Mouse (Mus musculus) lung, embryonic 16.5 days (tissue): ENCODE data around the gene Itsn1. TPM values are rescaled to one million over a fixed set of nuclear protein-coding genes. Genes with fewer than 3 reads are reported as not detected.

Experiments used
- ATAC-seq: fragments of 200-750 bp; cut with Nextera tagmentation; 2 replicates; pipeline ENCODE4 v1.8.0; 2017; ENCODE audit warnings: low read depth, mild to moderate bottlenecking, moderate library complexity
- H3K27ac ChIP-seq: fragments of 300-500 bp; sonication (generic); 2 replicates; pipeline ENCODE4 v1.5.1; 2014; ENCODE audit warnings: mild to moderate bottlenecking, control low read depth, low read length
- H3K27me3 ChIP-seq: fragments of 300-500 bp; sonication (generic); 2 replicates; pipeline ENCODE4 v1.6.1; 2014; ENCODE audit warnings: low read depth, low read length, mixed read lengths; ENCODE audit not compliant: control insufficient read depth, insufficient read depth
- H3K36me3 ChIP-seq: fragments of 300-500 bp; sonication (generic); 2 replicates; pipeline ENCODE4 v1.6.1; 2014; ENCODE audit warnings: low read length; ENCODE audit not compliant: control insufficient read depth, insufficient read depth
- H3K4me1 ChIP-seq: fragments of 300-500 bp; sonication (generic); replicated peaks from 2 replicates; pipeline ENCODE4 v1.6.1; 2014; ENCODE audit warnings: low read length, mixed read lengths; ENCODE audit not compliant: control insufficient read depth, insufficient read depth
- H3K4me2 ChIP-seq: fragments of 300-500 bp; sonication (generic); 2 replicates; pipeline ENCODE4 v1.6.1; 2014; ENCODE audit warnings: low read depth, low read length, control low read depth
- H3K4me3 ChIP-seq: fragments of 300-500 bp; sonication (generic); 2 replicates; pipeline ENCODE4 v1.5.1; 2014; ENCODE audit warnings: mild to moderate bottlenecking, low read length, control low read depth
- H3K9ac ChIP-seq: fragments of 300-500 bp; sonication (generic); 2 replicates; pipeline ENCODE4 v1.6.1; 2014; ENCODE audit warnings: low read length, control low read depth
- H3K9me3 ChIP-seq: fragments of 300-500 bp; sonication (generic); 2 replicates; pipeline ENCODE4 v1.6.1; 2016; ENCODE audit warnings: low read length; ENCODE audit not compliant: control insufficient read depth
- WGBS: fragments of 180-500 bp; shearing (Covaris S2); extraction: QIAGEN DNeasy Blood & Tissue Kit; methylation state at CpG from one replicate; pipeline ENCODE4 v1.1.7; 2014; 5-methylcytosine and 5-hydroxymethylcytosine counted together
- polyA plus RNA-seq: library from polyadenylated mRNA; unstranded; fragments of >200 nt; fragmentation: Nextera tagmentation; extraction: Ambion mirVana; gene quantifications from 2 replicates; pipeline ENCODE4 v1.2.1, GENCODE M21; 2015

Gene Itsn1
- polyA plus RNA-seq, 1 experiment from 2014 or later: 17.8 TPM

- H3K4me1 ChIP-seq: no peaks in the 10 kb centered on the region
- no peak overlapping the region for H3K4me3 ChIP-seq
- 79% methylated on average over 7 of the region's 7 CpGs for WGBS
- no peak for ATAC-seq
- peaks cover 3% of the 10 kb centered on the region for H3K36me3 ChIP-seq
- no peak overlapping the region for H3K27ac ChIP-seq
- no peak overlapping the region for H3K4me2 ChIP-seq
- H3K27me3 ChIP-seq: no peaks in the 10 kb centered on the region
- H3K9me3 ChIP-seq: no peaks in the 10 kb centered on the region
- H3K9ac ChIP-seq: no peak overlapping the region
Observed at GRCm38 (mm10) chr16:91810235-91810634, 81.2 kb downstream of the Itsn1 start.

DNA sequence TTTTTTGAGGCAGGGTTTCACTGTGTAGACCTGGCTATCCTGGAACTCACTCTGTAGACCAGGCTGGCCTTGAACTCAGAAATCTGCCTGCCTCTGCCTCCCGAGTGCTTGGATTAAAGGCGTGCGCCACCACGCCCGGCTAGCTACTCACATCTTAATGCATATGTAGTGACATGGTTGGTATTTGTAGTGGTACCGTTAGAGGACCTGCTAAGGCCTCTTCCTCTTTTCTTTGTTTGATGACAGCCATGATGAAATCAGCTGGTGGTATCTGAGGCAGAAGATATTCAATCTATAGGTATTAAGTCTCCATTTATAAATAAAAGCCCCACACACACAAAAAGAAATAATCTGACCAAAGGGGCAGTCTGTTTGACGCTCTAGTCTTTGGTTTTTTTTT, 82.3 kb downstream of the Itsn1 start:
- Histone ChIP-seq H3K9me3 (no peaks in the 10 kb centered on the region), H3K4me3 (no peak overlapping the region), H3K36me3 (peaks cover 2% of the 10 kb centered on the region), H3K4me1 (no peaks in the 10 kb centered on the region), H3K27ac (no peak overlapping the region), H3K9ac (no peak overlapping the region), H3K4me2 (no peak overlapping the region), H3K27me3 (no peaks in the 10 kb centered on the region)
- ATAC-seq: no peak
- WGBS: 92% methylated on average over 7 of the region's 7 CpGs

DNA sequence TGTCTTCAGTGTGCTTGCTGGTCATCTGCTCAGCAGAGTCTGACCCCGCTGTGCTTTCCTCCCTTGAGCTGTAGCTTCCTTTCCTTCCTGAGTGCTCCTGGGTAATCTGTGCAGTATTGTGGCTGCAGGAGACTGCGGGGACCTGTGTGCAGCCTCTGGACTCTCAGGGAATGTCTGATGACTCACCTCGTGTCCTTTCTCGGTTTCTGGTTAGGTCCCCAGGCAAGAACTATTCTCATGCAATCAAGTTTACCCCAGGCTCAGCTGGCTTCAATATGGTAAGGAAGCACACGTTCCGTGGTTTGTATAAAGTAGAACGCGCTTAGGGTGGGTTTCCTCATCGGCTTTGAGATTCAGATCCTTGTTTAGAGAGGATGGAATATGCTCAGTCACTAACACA, 82.8 kb downstream of the Itsn1 start:
- Histone ChIP-seq H3K9ac (no peak overlapping the region), H3K36me3 (peaks cover 3% of the 10 kb centered on the region; the same call in 1 of the 2 replicates), H3K9me3 (no peaks in the 10 kb centered on the region), H3K4me2 (no peak overlapping the region), H3K27ac (no peak overlapping the region), H3K4me1 (no peaks in the 10 kb centered on the region), H3K4me3 (no peak overlapping the region), H3K27me3 (no peaks in the 10 kb centered on the region)
- ATAC-seq: no peak
- WGBS: 92% methylated on average over 9 of the region's 9 CpGs

GRCm38 (mm10) chr16:91813543-91813942, 84.5 kb downstream of the Itsn1 start:
- Histone ChIP-seq H3K27me3 (no peaks in the 10 kb centered on the region), H3K4me1 (no peaks in the 10 kb centered on the region), H3K9me3 (no peaks in the 10 kb centered on the region), H3K4me3 (no peak overlapping the region), H3K36me3 (peaks cover 7% of the 10 kb centered on the region), H3K4me2 (no peak overlapping the region), H3K9ac (no peak overlapping the region), H3K27ac (no peak overlapping the region)
- no peak for ATAC-seq
- 92% methylated on average over 6 of the region's 6 CpGs for WGBS

- no peaks in the 10 kb centered on the region for H3K9me3 ChIP-seq
- no peak overlapping the region for H3K4me3 ChIP-seq
- WGBS: 91% methylated on average over 3 of the region's 3 CpGs
- peaks cover 15% of the 10 kb centered on the region for H3K36me3 ChIP-seq
- ATAC-seq: no peak
- H3K27me3 ChIP-seq: no peaks in the 10 kb centered on the region
- H3K4me1 ChIP-seq: no peaks in the 10 kb centered on the region
- H3K27ac ChIP-seq: no peak overlapping the region
- no peak overlapping the region for H3K4me2 ChIP-seq
- no peak overlapping the region for H3K9ac ChIP-seq
Observed at GRCm38 (mm10) chr16:91815067-91815466, 86.0 kb downstream of the Itsn1 start.

GRCm38 (mm10) chr16:91820299-91820698, 91.2 kb downstream of the Itsn1 start:
- H3K4me3 ChIP-seq: no peak overlapping the region
- no peaks in the 10 kb centered on the region for H3K9me3 ChIP-seq
- no peak for ATAC-seq
- no peaks in the 10 kb centered on the region for H3K27me3 ChIP-seq
- H3K27ac ChIP-seq: no peak overlapping the region
- no peaks in the 10 kb centered on the region for H3K4me1 ChIP-seq
- WGBS: 87% methylated on average over 8 of the region's 8 CpGs
- no peak overlapping the region for H3K9ac ChIP-seq
- H3K36me3 ChIP-seq: peaks cover 33% of the 10 kb centered on the region
- H3K4me2 ChIP-seq: no peak overlapping the region

DNA sequence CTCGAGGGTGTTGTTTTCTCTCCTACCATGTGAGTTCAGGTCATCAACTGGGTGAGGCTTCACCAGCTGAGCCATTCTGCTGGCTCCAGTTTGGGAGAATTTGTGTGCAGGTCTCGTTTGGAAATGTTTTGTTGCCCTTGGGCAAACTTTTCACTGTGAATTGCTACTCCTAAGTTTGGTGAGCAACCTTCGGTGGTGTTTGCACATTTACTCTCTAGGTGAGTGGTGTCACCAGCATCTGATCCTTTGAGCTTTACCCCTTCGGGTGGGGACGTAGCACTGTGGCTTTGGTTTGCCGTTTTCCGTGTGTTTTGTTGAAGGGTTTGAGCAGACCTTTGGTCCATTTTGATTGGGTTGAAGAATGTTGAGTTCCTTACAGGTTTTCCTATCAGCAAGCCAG, 93.2 kb downstream of the Itsn1 start:
- Histone ChIP-seq H3K36me3 (peaks cover 29% of the 10 kb centered on the region), H3K27ac (no peak overlapping the region), H3K4me3 (no peak overlapping the region), H3K4me1 (no peaks in the 10 kb centered on the region), H3K9me3 (no peaks in the 10 kb centered on the region), H3K4me2 (no peak overlapping the region), H3K27me3 (no peaks in the 10 kb centered on the region), H3K9ac (no peak overlapping the region)
- WGBS: 84% methylated on average over 7 of the region's 7 CpGs
- no peak for ATAC-seq

DNA sequence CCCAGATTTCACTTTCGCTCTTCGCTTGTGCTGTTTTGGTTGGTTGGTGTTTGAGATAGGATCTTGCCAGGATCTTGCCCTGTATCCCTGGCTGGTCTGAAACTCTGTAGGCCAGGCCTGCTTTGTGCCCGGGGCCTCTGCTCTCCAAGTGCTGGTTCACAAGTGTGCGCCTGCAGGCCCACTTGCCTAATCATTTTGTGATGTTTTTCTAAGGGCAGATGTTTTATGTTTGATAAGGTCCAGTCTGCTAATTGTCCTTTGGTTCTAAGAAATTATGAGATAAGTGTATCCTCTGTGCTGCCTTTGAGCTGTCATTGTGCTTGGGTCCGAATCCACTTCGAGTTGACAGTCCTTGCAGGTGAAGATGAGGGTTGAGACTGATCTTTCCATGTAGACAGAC, 93.7 kb downstream of the Itsn1 start:
- ATAC-seq: no peak
- peaks cover 29% of the 10 kb centered on the region for H3K36me3 ChIP-seq
- H3K27ac ChIP-seq: no peak overlapping the region
- no peaks in the 10 kb centered on the region for H3K9me3 ChIP-seq
- no peak overlapping the region for H3K9ac ChIP-seq
- 86% methylated on average over 6 of the region's 6 CpGs for WGBS
- peaks cover 3% of the 10 kb centered on the region for H3K4me1 ChIP-seq
- no peak overlapping the region for H3K4me3 ChIP-seq
- no peaks in the 10 kb centered on the region for H3K27me3 ChIP-seq
- H3K4me2 ChIP-seq: no peak overlapping the region

DNA sequence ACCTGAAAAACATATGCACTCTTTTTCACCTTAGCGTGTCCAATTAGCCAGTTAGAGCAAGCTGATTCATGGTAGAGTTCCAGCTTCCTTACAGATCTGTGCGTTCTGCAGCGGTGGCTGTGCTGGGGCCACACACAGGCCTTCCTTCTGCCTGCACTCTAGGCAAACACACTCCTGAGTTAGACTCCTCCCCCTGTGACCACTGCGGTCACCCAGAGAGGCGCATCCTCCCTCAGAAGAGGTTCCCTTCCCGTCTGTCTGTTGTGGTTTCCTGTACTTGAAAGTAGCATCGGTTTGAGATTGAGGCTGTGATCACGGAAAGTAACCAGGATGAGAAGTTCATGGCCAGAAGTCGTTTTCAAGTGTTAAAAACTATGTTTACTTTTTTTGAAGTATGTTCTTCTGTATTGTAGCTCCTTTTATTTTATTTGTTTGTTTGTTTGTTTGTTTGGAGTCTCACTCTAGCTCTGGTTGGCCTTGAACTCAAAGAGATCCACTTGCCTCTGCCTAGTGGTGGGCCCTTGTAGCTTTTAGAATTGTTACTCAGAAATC, 96.8 kb downstream of the Itsn1 start:
- Histone ChIP-seq H3K4me3 (no peak overlapping the region), H3K4me2 (no peak overlapping the region), H3K27me3 (no peaks in the 10 kb centered on the region), H3K9me3 (no peaks in the 10 kb centered on the region), H3K4me1 (peaks cover 6% of the 10 kb centered on the region), H3K27ac (no peak overlapping the region), H3K9ac (no peak overlapping the region), H3K36me3 (peaks cover 21% of the 10 kb centered on the region)
- 47% methylated on average over 9 of the region's 9 CpGs for WGBS
- 0 out of 2 replicates have a peak, but pooled peaks have one; percentile 41 for ATAC-seq

GRCm38 (mm10) chr16:91826893-91827292, 97.8 kb downstream of the Itsn1 start:
- 74% methylated on average over 2 of the region's 2 CpGs for WGBS
- H3K27ac ChIP-seq: peak overlapping the region; percentile 14
- H3K4me3 ChIP-seq: no peak overlapping the region
- H3K9ac ChIP-seq: no peak overlapping the region
- H3K4me2 ChIP-seq: no peak overlapping the region
- H3K9me3 ChIP-seq: no peaks in the 10 kb centered on the region
- no peak for ATAC-seq
- H3K27me3 ChIP-seq: no peaks in the 10 kb centered on the region
- H3K4me1 ChIP-seq: peaks cover 6% of the 10 kb centered on the region
- H3K36me3 ChIP-seq: peaks cover 13% of the 10 kb centered on the region
